Mouse (Mus musculus) bone marrow, adult 2 months (tissue): ENCODE measurements around the gene Bahd1. TPM values are rescaled to one million over a fixed set of nuclear protein-coding genes. Genes with fewer than 3 reads are reported as not detected.

ENCODE experiments used
- H3K27ac ChIP-seq: fragments of 200-500 bp; 2 replicates; pipeline ENCODE4 v1.5.1; 2012; ENCODE audit warnings: low read depth, mild to moderate bottlenecking, control low read depth, inconsistent platforms, low read length; ENCODE audit not compliant: control insufficient read depth, poor library complexity, insufficient read depth
- H3K4me1 ChIP-seq: fragments of 200-500 bp; 2 replicates; pipeline ENCODE4 v1.6.1; 2011; ENCODE audit warnings: low read length; ENCODE audit not compliant: control insufficient read depth, insufficient read depth
- H3K4me3 ChIP-seq: fragments of 200-500 bp; replicated peaks from 2 replicates; pipeline ENCODE3; 2011; ENCODE audit warnings: mild to moderate bottlenecking, low read depth, low read length, control low read depth; ENCODE audit not compliant: control insufficient read depth
- CTCF ChIP-seq: fragments of 200-500 bp; IDR thresholded peaks from 2 replicates; pipeline ENCODE4 v1.5.1; 2011; ENCODE audit warnings: low read length, control low read depth; ENCODE audit not compliant: control insufficient read depth, insufficient read depth
- POLR2A ChIP-seq: fragments of 200-500 bp; IDR thresholded peaks from 2 replicates; pipeline ENCODE4 v1.6.1; 2011; ENCODE audit warnings: low read depth, mild to moderate bottlenecking, control low read depth, low read length, borderline replicate concordance; ENCODE audit not compliant: control insufficient read depth
- WGBS: fragments of 180-500 bp; shearing (Covaris S2); methylation state at CpG from one replicate; pipeline ENCODE4 v1.1.7; 2018; 5-methylcytosine and 5-hydroxymethylcytosine counted together
- polyA plus RNA-seq: library from polyadenylated mRNA; stranded (reverse); fragments of >200 nt; gene quantifications from 2 replicates; pipeline ENCODE4 v1.2.4, GENCODE M21; 2011; ENCODE audit warnings: low replicate concordance; ENCODE audit not compliant: missing spikeins, insufficient read depth, insufficient read length

Bahd1 gene
- polyA plus RNA-seq, 1 experiment, result 8.7 TPM

DNA sequence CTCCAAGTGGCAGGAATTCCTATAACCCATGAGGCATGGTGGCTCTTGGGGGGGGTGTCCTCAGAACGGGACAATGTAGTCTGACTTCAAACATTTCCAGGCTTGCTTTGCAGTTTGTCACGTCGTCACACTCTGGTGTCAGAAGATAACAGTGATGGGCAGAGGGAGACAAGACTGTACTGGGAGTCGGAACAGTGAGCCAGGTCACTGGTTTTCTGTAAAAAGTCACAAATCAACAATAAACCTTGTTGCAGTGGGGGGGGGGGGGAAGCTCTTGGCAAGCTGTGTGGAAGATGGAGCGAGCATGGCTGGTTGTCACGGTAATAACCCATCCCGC is 63.5 kb downstream of the Bahd1 start:
- H3K4me3 ChIP-seq, result no peak overlapping the region
- TF ChIP-seq CTCF (no peak), POLR2A (no peak)
- peaks cover 3% of the 10 kb centered on the region; the same call in 1 of the 2 replicates for H3K4me1 ChIP-seq
- H3K27ac ChIP-seq, result no peak overlapping the region
- 53% methylated on average over 7 of the region's 7 CpGs for WGBS

DNA sequence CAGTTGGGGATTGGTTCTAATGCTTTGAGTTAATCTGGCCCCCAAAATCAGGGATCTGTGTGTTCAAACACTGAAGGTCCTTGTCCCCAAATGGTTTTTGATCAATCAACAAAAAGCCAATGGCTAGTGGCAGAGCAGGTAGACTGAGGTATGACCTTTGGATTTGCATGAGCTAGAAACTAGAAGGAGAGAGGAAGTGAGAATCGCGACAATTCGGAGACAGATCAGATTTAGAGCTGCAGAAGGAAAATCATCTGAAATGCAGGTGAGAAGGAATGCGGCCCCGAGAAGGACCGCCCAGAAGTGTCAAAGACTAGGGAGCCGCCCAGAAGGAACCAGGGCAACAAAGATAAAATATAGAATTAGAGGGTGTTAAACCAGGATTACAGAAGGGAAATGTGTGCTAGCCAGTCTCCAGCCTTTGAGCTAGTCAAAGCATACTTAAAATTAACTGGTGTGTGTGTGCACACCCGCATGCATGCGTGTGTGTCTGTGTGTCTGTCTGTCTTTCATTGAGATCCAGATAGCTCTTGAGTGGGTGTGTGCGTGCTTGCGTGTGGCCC is 69.5 kb downstream of the Bahd1 start:
- TF ChIP-seq POLR2A (no peak), CTCF (no peak)
- H3K4me1 ChIP-seq, result peaks cover 1% of the 10 kb centered on the region; the same call in 1 of the 2 replicates
- 79% methylated on average over 11 of the region's 11 CpGs for WGBS
- no peak overlapping the region for H3K4me3 ChIP-seq
- H3K27ac ChIP-seq, result no peak overlapping the region

DNA sequence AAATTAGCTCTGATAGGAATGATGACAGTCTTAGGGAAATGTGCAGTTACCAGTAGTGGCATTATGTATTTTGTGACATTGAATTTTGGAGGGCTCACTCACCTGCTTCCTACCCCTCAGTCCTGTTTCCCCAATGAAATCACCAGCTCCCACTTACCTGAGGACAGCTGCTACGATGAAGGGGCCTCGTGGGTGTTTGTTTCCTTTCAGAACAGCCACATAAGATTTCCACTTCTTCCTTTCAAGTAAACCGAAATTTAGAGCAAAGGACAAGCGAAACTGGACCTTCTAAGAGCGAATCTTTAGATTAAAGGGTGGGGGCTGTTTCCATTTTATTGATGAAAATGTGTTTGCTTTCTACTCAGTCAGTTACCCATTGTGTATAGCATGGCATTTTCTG is 71.9 kb downstream of the Bahd1 start:
- Histone ChIP-seq H3K4me1 (peaks cover 1% of the 10 kb centered on the region; the same call in 1 of the 2 replicates), H3K4me3 (no peak overlapping the region), H3K27ac (no peak overlapping the region)
- TF ChIP-seq POLR2A, result no peak
- WGBS, result 30% methylated on average over 5 of the region's 5 CpGs

DNA sequence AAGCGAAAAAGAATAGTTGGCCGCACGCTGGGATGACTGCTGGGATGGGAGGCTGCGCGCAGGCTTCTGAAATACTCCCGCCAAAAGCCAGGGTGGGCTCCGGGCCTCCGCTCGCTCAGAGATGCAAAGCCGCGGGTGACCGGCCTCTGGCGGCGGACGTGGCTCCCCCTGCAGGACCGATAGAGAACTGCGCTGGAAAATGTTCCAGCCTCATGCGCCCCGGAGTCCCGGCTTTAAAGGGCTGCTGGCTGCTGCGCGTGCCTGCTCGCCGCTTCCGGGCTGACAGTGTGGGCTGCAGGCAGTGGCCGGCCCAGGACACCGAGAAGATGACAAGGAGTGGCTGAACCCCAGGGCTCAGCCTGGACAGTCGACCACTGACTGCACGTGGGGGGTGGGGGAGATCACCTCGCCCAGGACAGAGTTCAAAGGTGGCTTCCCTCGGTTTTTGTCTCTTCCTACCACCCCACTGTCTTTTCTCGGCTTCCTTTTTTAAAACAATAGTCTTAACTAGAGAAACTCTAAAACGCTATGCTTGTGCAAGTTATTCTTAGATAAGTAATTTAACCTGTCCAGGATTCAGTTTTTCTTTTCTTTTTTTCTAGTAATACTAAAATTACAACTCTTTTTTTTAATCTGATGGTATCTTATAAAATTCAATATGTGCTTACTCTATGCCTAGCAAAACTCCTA is 72.7 kb downstream of the Bahd1 start:
- peak; percentile 74 for TF ChIP-seq CTCF
- TF ChIP-seq POLR2A, result peak; percentile 55; the same call in 1 of the 2 replicates
- no peak overlapping the region for H3K27ac ChIP-seq
- peaks cover 1% of the 10 kb centered on the region; the same call in 1 of the 2 replicates for H3K4me1 ChIP-seq
- H3K4me3 ChIP-seq, result peak overlapping the region; percentile 43
- WGBS, result under 1% methylated on average over 33 of the region's 33 CpGs

Other genes with a start within 250 kb of the Bahd1 start
- not detected in 2 replicates for gene Pak6, start 237.1 kb upstream of the Bahd1 start, polyA plus RNA-seq
- gene Ankrd63, start 196.4 kb upstream of the Bahd1 start, polyA plus RNA-seq, result 0.92 TPM in 1 of 2 replicates, not detected in the other
- 33.7 and 84.6 TPM in 2 replicates for gene Plcb2, start 171.9 kb upstream of the Bahd1 start, polyA plus RNA-seq
- 16.0 and 28.5 TPM in 2 replicates for gene Inafm2, start 154.6 kb upstream of the Bahd1 start, polyA plus RNA-seq
- 2.2 and 3.5 TPM in 2 replicates for gene Ccdc9b, start 137.7 kb upstream of the Bahd1 start, polyA plus RNA-seq
- not detected in 2 replicates for gene Phgr1, start 127.6 kb upstream of the Bahd1 start, polyA plus RNA-seq
- gene Disp2, start 120.7 kb upstream of the Bahd1 start, polyA plus RNA-seq, result not detected in 2 replicates
- gene Knstrn, start 86.4 kb upstream of the Bahd1 start, polyA plus RNA-seq, result 101 and 133 TPM in 2 replicates
- gene Ivd, start 38.4 kb upstream of the Bahd1 start, polyA plus RNA-seq, result 16.0 and 19.9 TPM in 2 replicates
- 1.1 and 2.3 TPM in 2 replicates for gene Chst14, start 26.1 kb downstream of the Bahd1 start, polyA plus RNA-seq
- gene Ccdc32, start 129.0 kb downstream of the Bahd1 start, polyA plus RNA-seq, result 6.2 and 9.7 TPM in 2 replicates
- gene Rpusd2, start 134.4 kb downstream of the Bahd1 start, polyA plus RNA-seq, result 1.5 and 2.4 TPM in 2 replicates
- 14.8 and 21.4 TPM in 2 replicates for gene Knl1, start 146.7 kb downstream of the Bahd1 start, polyA plus RNA-seq
- gene Rad51, start 212.4 kb downstream of the Bahd1 start, polyA plus RNA-seq, result 25.6 and 32.4 TPM in 2 replicates